Mouse (Mus musculus): ENCODE results near the gene Wdr62. TPM values are rescaled to one million over a fixed set of nuclear protein-coding genes. Genes with fewer than 3 reads are reported as not detected.

Wdr62 gene
- polyA plus RNA-seq, 1 experiment from 2014 or later, result 7.5 TPM

- WGBS (ENCODE audit: insufficient replicate concordance), result 0% methylated on average over 6 of the region's 6 CpGs
- H3K27me3 ChIP-seq (ENCODE audit: control insufficient read depth, insufficient read depth, low read depth, low read length), result no peaks in the 10 kb centered on the region
- ATAC-seq (ENCODE audit: low read depth), result peak; percentile 28
- peak overlapping the region; percentile 97 for H3K27ac ChIP-seq (ENCODE audit: low read length)
- H3K9ac ChIP-seq (ENCODE audit: low read depth, low read length), result peak overlapping the region; percentile 81
- peaks cover 22% of the 10 kb centered on the region for H3K4me1 ChIP-seq (ENCODE audit: control insufficient read depth, low read depth, low read length)
- peak overlapping the region; percentile 90 for H3K4me3 ChIP-seq (ENCODE audit: low read depth, low read length)
- H3K36me3 ChIP-seq (ENCODE audit: control insufficient read depth, insufficient read depth), result no peaks in the 10 kb centered on the region
- peak overlapping the region; percentile 94 for H3K4me2 ChIP-seq (ENCODE audit: low read depth, low read length)
- H3K9me3 ChIP-seq (replicated peaks; ENCODE audit: control insufficient read depth, low read length), result no peaks in the 10 kb centered on the region
These were observed 683 bp downstream of the Wdr62 start for GRCm38 (mm10) chr7:30279536-30279935.

GRCm38 (mm10) chr7:30278911-30279310, 1.3 kb downstream of the Wdr62 start:
- Histone ChIP-seq H3K27ac (ENCODE audit: low read length) (no peak overlapping the region), H3K4me3 (ENCODE audit: low read depth, low read length) (peak overlapping the region; percentile 90), H3K9me3 (replicated peaks; ENCODE audit: control insufficient read depth, low read length) (no peaks in the 10 kb centered on the region), H3K4me2 (ENCODE audit: low read depth, low read length) (peak overlapping the region; percentile 94), H3K36me3 (ENCODE audit: control insufficient read depth, insufficient read depth) (no peaks in the 10 kb centered on the region), H3K9ac (ENCODE audit: low read depth, low read length) (peak overlapping the region; percentile 81; the same call in 1 of the 2 replicates), H3K27me3 (ENCODE audit: control insufficient read depth, insufficient read depth, low read depth, low read length) (no peaks in the 10 kb centered on the region), H3K4me1 (ENCODE audit: control insufficient read depth, low read depth, low read length) (peaks cover 22% of the 10 kb centered on the region)
- no peak for ATAC-seq (ENCODE audit: low read depth)
- 46% methylated on average over 2 of the region's 2 CpGs for WGBS (ENCODE audit: insufficient replicate concordance)

DNA sequence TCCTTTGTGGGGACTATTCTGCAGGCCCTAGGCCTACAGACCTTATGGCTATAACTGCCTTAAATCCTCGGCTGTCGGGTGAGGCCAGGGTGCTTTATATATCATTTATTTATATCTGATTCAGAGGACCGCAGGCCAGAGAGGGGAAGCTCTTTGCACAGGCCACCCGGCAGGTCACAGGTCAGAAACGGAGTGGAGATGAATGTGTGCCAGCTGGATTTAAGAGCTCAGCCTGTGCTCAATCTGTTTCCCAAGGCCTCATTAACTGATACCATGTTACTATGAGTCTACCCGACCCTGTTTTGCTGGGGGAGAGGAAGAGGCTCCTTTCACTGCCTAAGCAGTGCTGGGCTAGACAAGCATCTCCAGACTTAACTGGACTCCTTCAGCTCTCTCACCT, 5.8 kb downstream of the Wdr62 start:
- H3K4me3 ChIP-seq (ENCODE audit: low read depth, low read length), result no peak overlapping the region
- no peak for ATAC-seq (ENCODE audit: low read depth)
- no peak overlapping the region for H3K27ac ChIP-seq (ENCODE audit: low read length)
- no peaks in the 10 kb centered on the region for H3K9me3 ChIP-seq (replicated peaks; ENCODE audit: control insufficient read depth, low read length)
- no peaks in the 10 kb centered on the region for H3K27me3 ChIP-seq (ENCODE audit: control insufficient read depth, insufficient read depth, low read depth, low read length)
- H3K4me1 ChIP-seq (ENCODE audit: control insufficient read depth, low read depth, low read length), result peaks cover 9% of the 10 kb centered on the region
- H3K9ac ChIP-seq (ENCODE audit: low read depth, low read length), result no peak overlapping the region
- no peak overlapping the region for H3K4me2 ChIP-seq (ENCODE audit: low read depth, low read length)
- WGBS (ENCODE audit: insufficient replicate concordance), result 78% methylated on average over 6 of the region's 6 CpGs
- H3K36me3 ChIP-seq (ENCODE audit: control insufficient read depth, insufficient read depth), result peaks cover 7% of the 10 kb centered on the region

DNA sequence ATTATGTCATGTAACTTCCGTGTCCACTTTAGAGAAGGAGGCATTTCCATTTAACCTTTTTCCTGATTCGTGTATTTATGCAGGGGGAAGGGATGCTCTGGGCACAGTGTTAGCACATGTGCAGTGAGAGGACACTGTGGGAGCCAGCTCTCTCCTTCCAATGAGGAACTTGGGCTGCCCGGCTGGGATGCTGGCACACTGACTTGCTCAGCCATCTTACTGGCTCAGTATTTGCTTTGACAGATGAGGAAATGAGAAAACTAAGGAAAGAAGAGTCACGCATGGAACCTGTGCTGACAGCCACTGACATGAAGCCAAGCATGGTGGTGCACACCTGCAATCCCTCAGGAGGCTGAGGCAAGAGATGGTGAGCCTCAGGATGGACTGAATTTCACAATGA, 10.6 kb downstream of the Wdr62 start:
- Histone ChIP-seq H3K9ac (ENCODE audit: low read depth, low read length) (no peak overlapping the region), H3K36me3 (ENCODE audit: control insufficient read depth, insufficient read depth) (peaks cover 13% of the 10 kb centered on the region), H3K27me3 (ENCODE audit: control insufficient read depth, insufficient read depth, low read depth, low read length) (no peaks in the 10 kb centered on the region), H3K4me1 (ENCODE audit: control insufficient read depth, low read depth, low read length) (no peaks in the 10 kb centered on the region), H3K4me3 (ENCODE audit: low read depth, low read length) (no peak overlapping the region), H3K9me3 (replicated peaks; ENCODE audit: control insufficient read depth, low read length) (no peaks in the 10 kb centered on the region), H3K27ac (ENCODE audit: low read length) (no peak overlapping the region), H3K4me2 (ENCODE audit: low read depth, low read length) (no peak overlapping the region)
- WGBS (ENCODE audit: insufficient replicate concordance), result 77% methylated on average over 4 of the region's 4 CpGs
- ATAC-seq (ENCODE audit: low read depth), result no peak

DNA sequence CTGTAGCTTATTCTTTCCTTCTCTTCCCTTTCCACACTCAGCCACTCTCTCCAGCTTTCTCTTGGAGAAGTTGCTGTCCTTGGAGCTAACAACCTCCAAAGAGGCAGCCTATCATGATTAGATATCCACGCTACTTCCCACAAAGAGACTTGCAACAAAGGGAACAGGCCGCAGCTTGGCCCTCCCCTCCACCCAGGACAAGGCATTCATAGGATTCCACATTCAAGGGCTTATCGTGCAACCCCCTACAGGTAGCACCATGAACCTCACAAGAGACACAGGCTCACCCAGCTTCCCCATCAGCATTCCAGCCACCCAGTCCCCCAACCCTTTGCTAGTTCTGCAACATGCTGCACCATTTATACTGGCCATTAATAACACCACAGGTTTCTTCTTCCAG, 13.4 kb downstream of the Wdr62 start:
- Histone ChIP-seq H3K4me1 (ENCODE audit: control insufficient read depth, low read depth, low read length) (no peaks in the 10 kb centered on the region), H3K9me3 (replicated peaks; ENCODE audit: control insufficient read depth, low read length) (no peaks in the 10 kb centered on the region), H3K27me3 (ENCODE audit: control insufficient read depth, insufficient read depth, low read depth, low read length) (no peaks in the 10 kb centered on the region), H3K27ac (ENCODE audit: low read length) (no peak overlapping the region), H3K9ac (ENCODE audit: low read depth, low read length) (no peak overlapping the region), H3K4me3 (ENCODE audit: low read depth, low read length) (no peak overlapping the region), H3K36me3 (ENCODE audit: control insufficient read depth, insufficient read depth) (peaks cover 15% of the 10 kb centered on the region), H3K4me2 (ENCODE audit: low read depth, low read length) (no peak overlapping the region)
- WGBS (ENCODE audit: insufficient replicate concordance), result 86% methylated on average over 3 of the region's 3 CpGs
- no peak for ATAC-seq (ENCODE audit: low read depth)

DNA sequence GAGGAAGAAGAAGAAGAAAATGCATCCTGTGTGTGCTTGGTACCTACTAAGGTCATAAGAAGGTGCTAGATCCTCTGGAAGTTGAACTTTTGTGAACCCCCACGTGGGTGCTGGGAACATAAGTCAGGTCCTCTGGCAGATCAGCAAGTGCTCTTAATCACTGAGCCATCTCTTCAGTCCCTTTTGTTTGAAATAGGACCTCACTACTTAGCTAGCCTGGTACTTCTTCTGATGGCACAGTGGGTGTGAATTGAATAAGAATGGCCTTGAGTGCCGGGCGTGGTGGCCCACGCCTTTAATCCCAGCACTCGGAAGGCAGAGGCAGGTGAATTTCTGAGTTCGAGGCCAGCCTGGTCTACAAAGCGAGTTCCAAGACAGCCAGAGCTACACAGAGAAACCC, 14.3 kb downstream of the Wdr62 start:
- WGBS (ENCODE audit: insufficient replicate concordance), result 82% methylated on average over 7 of the region's 7 CpGs
- Histone ChIP-seq H3K36me3 (ENCODE audit: control insufficient read depth, insufficient read depth) (peaks cover 23% of the 10 kb centered on the region), H3K4me3 (ENCODE audit: low read depth, low read length) (no peak overlapping the region), H3K4me1 (ENCODE audit: control insufficient read depth, low read depth, low read length) (no peaks in the 10 kb centered on the region), H3K4me2 (ENCODE audit: low read depth, low read length) (no peak overlapping the region), H3K9me3 (replicated peaks; ENCODE audit: control insufficient read depth, low read length) (no peaks in the 10 kb centered on the region), H3K27ac (ENCODE audit: low read length) (no peak overlapping the region), H3K27me3 (ENCODE audit: control insufficient read depth, insufficient read depth, low read depth, low read length) (no peaks in the 10 kb centered on the region), H3K9ac (ENCODE audit: low read depth, low read length) (no peak overlapping the region)
- no peak for ATAC-seq (ENCODE audit: low read depth)

DNA sequence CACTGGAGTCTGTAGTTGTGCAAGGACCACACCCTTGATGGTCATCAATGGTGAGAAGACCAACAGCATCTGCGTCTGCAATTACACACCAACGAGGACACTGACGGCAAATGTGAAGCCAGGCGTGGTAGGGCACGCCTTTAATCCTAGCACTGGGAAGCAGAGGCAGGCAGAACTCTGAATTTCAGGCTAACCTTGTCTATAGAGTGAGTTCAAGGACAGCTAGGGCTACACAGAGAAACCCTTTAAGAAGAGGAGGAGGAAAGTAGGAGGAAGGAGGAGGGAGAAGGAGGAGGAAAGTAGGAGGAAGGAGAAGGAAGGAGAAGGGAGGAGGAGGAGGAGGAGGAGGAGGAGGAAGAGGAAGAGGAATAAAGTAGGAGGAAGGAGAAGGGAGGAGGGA, 14.7 kb downstream of the Wdr62 start:
- H3K4me1 ChIP-seq (ENCODE audit: control insufficient read depth, low read depth, low read length), result no peaks in the 10 kb centered on the region
- H3K9me3 ChIP-seq (replicated peaks; ENCODE audit: control insufficient read depth, low read length), result no peaks in the 10 kb centered on the region
- no peak overlapping the region for H3K9ac ChIP-seq (ENCODE audit: low read depth, low read length)
- H3K27ac ChIP-seq (ENCODE audit: low read length), result no peak overlapping the region
- no peak for ATAC-seq (ENCODE audit: low read depth)
- no peaks in the 10 kb centered on the region for H3K27me3 ChIP-seq (ENCODE audit: control insufficient read depth, insufficient read depth, low read depth, low read length)
- peaks cover 21% of the 10 kb centered on the region for H3K36me3 ChIP-seq (ENCODE audit: control insufficient read depth, insufficient read depth)
- WGBS (ENCODE audit: insufficient replicate concordance), result 78% methylated on average over 5 of the region's 5 CpGs
- H3K4me2 ChIP-seq (ENCODE audit: low read depth, low read length), result no peak overlapping the region
- no peak overlapping the region for H3K4me3 ChIP-seq (ENCODE audit: low read depth, low read length)

- H3K27me3 ChIP-seq (ENCODE audit: control insufficient read depth, insufficient read depth, low read depth, low read length), result no peaks in the 10 kb centered on the region
- no peak overlapping the region for H3K27ac ChIP-seq (ENCODE audit: low read length)
- no peak overlapping the region for H3K4me3 ChIP-seq (ENCODE audit: low read depth, low read length)
- ATAC-seq (ENCODE audit: low read depth), result no peak
- H3K36me3 ChIP-seq (ENCODE audit: control insufficient read depth, insufficient read depth), result peaks cover 19% of the 10 kb centered on the region
- H3K4me2 ChIP-seq (ENCODE audit: low read depth, low read length), result no peak overlapping the region
- no peaks in the 10 kb centered on the region for H3K4me1 ChIP-seq (ENCODE audit: control insufficient read depth, low read depth, low read length)
- no peak overlapping the region for H3K9ac ChIP-seq (ENCODE audit: low read depth, low read length)
- WGBS (ENCODE audit: insufficient replicate concordance), result 48% methylated on average over 2 of the region's 2 CpGs
- no peaks in the 10 kb centered on the region for H3K9me3 ChIP-seq (replicated peaks; ENCODE audit: control insufficient read depth, low read length)
These were observed 15.2 kb downstream of the Wdr62 start for GRCm38 (mm10) chr7:30265041-30265440.

DNA sequence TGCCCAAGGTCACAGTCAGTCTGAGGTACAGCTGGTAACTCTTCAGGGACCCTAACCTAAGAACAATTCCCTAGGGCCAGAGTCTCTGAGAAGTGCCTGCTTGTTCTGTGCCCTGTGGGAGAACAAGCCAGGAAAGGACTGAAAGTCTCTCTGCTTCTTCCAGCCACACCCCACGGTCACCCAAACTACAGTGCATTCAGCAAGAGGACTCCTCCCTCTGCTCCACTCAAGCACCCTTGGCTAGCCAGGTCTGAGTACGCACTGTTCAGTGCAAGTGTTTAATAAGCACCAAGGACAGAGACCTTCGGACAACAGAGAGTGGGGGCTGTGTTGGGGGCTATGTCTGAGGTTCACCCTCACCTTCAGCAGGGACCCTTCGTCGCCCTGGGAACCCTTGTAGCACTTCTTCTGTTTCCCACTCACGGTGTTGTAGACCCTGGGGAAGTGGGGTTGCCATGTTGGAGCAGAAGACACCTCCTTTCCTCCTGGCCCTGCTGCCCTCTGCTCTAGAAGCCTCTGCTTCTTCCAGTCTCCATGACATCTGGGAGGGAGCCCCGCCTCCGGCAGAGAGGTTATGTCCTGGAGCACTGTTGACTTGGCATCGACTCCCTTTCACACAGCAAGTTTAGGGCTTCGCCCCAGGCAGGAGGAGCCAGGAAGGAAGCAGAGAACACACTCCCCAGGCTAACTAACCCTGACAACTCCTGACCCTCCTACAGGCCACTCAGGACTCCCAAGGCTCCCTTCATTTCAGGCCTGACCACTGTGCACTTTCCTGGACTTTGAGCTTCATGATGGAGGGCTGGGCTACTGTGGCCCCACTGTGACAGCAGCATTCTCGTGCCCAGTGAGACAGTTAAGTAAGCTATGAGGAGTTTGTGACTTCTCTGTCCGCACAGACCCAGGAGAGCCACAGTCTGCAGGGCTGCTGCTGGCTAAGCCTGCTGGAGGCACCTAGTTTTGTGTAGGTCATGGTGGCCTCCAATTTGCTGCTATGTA, 28.0 kb downstream of the Wdr62 start:
- peaks cover 4% of the 10 kb centered on the region; the same call in 1 of the 2 replicates for H3K36me3 ChIP-seq (ENCODE audit: control insufficient read depth, insufficient read depth)
- no peak overlapping the region for H3K4me2 ChIP-seq (ENCODE audit: low read depth, low read length)
- no peaks in the 10 kb centered on the region for H3K4me1 ChIP-seq (ENCODE audit: control insufficient read depth, low read depth, low read length)
- H3K9ac ChIP-seq (ENCODE audit: low read depth, low read length), result no peak overlapping the region
- WGBS (ENCODE audit: insufficient replicate concordance), result 69% methylated on average over 12 of the region's 12 CpGs
- no peaks in the 10 kb centered on the region for H3K9me3 ChIP-seq (replicated peaks; ENCODE audit: control insufficient read depth, low read length)
- H3K27ac ChIP-seq (ENCODE audit: low read length), result no peak overlapping the region
- no peaks in the 10 kb centered on the region for H3K27me3 ChIP-seq (ENCODE audit: control insufficient read depth, insufficient read depth, low read depth, low read length)
- ATAC-seq (ENCODE audit: low read depth), result no peak; the same call in 1 of the 2 replicates
- no peak overlapping the region for H3K4me3 ChIP-seq (ENCODE audit: low read depth, low read length)
